Mouse (Mus musculus) kidney, postnatal 4 days (tissue): ENCODE results near the gene Atp6v0a1.
A peak's percentile ranks its signal among the peaks of the same experiment; 100 is the strongest.
"Not testable (repeated sequence)": the region's sequence is repeated elsewhere in the genome, so short reads cannot be mapped to it uniquely, and the experiment has no call there.

ENCODE experiments used
- DNase-seq, 2 experiments: peaks; one replicate each; pipeline ENCODE4 v3.0.0; 2021; ENCODE audit warnings: mixed read lengths in 2 of 2

Atp6v0a1 gene

DNA sequence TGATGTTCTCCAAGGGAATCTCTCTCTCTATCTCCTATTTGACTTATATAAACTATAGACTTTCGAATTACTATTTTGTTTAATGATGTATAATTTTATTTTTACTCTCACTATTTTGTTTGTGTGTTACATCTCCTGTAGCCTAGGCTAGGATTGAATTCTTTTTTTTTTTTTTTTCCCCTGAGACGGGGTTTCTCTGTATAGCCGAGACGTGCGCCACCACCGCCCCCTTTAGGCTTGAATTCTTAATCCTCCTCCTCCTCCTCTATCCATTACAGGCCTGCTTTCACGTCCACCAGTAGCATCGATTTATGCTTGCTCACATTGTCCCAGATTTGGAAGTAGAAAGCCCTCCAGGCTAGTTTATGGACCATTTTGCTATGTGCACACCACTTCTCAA lies 27.2 kb upstream of the Atp6v0a1 start:
- DNase-seq, result no peak

- peak; percentile 91 for DNase-seq
Observed at GRCm38 (mm10) chr11:100983125-100983777, 26.0 kb upstream of the Atp6v0a1 start.

- no peak for DNase-seq
Observed at GRCm38 (mm10) chr11:100983778-100984131, 25.5 kb upstream of the Atp6v0a1 start.

DNA sequence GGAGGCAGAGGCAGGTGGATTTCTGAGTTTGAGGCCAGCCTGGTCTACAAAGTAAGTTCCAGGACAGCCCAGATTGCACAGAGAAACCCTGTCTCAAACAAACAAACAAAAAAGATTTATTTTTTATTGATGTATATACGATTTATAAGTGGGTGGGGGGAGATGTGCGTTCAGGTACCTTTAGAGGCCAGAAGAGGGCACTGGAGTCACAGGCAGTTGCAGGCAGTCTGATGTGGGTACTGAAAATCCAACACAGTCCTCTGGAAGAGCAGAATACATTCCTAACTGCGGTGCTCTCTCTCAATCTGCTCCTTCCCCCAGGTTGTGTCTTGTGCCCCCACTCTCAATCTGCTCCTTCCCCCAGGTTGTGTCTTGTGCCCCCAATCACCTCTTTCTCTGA lies 23.6 kb upstream of the Atp6v0a1 start:
- no peak for DNase-seq

- no peak for DNase-seq
Observed at GRCm38 (mm10) chr11:100988674-100989073, 20.6 kb upstream of the Atp6v0a1 start.

DNA sequence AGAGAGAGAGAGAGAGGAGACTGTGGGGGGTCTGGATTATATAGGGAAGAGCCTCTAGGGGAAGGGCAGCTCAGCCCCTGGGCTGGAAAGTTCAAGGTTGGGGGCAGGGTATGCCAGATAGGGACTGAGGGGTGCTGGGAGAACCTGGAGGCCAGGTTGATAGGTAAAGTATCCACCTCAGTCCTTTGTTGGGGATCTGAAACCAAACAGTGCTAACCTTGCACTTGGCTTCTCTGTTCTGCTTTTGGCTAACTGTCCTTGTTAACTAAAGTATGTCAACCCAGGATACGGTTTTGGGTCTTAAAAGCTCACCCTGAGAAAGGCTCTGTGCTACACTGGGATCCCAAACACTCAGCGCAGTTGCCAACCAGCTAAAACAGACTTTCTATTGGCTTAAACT lies 19.6 kb upstream of the Atp6v0a1 start:
- DNase-seq, result no peak

DNA sequence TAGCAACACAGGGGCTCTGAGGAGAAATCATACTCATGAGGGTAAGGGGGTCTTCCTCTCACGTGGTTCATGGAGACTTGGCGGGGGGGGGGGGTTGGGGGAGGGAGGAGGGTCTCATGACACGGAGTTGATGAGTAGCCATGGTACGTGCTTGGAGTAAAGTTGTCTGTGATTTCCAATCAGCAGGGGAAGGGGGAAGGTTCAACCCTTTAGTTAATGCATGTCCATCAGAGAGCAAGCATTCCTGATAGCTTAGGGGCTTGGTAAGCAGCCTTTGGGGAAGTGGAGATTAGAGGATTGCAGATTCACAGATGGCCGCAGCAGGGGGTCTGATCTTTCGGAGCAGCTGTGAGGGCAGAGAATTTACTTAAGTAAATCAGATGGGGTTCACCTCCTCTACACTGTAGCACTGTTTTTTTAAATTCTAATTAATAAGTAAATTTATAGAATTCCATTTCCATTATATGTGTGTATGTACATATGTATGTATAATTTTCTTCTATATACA lies 18.2 kb upstream of the Atp6v0a1 start:
- no peak for DNase-seq

DNA sequence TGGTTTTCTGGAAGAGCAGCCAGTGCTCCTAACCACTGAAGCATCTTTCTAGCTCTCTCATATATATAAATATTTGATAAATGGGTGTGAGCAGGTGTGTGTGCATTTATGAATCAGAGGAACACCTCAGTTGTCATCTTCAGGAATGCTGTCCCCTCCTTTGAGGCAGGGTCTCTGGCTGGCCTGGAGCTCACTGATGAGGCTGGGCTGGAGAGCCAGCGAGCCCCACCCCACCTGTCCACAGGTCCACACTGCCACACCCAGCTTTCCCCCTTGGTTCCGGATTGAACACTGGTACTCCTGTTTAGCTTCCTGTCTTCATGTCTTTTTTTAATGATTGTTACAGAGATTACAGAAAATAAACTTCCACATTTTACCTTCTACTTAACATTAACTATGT lies 15.8 kb upstream of the Atp6v0a1 start:
- DNase-seq, result no peak

- DNase-seq, result no peak
Observed at GRCm38 (mm10) chr11:100994233-100994632, 15.0 kb upstream of the Atp6v0a1 start.

GRCm38 (mm10) chr11:100994655-100995054 lies 14.6 kb upstream of the Atp6v0a1 start:
- no peak for DNase-seq

GRCm38 (mm10) chr11:100996501-100996900 lies 12.8 kb upstream of the Atp6v0a1 start:
- DNase-seq, result no peak

- DNase-seq, result no peak
Observed at GRCm38 (mm10) chr11:100998836-100999235, 10.4 kb upstream of the Atp6v0a1 start.

DNA sequence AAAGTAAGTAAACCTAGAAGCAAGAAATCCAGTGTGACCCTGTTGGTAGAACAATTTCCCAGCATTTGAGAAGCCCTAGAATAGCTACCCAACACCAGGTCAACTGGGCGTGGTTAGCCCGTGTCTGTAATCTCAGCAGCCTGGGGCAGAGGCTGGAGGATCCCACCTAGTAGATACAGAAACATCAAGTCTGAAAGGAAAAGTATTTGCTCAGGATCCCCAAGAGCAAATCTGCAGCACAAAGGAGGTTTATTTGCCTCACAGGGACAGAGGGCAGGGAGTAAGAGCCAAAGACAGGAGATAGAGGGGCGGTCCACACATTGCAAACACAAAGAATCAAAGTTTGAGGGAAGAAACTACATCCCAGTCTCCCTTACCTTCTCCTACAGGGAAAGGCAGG lies 10.0 kb upstream of the Atp6v0a1 start:
- DNase-seq, result no peak

DNA sequence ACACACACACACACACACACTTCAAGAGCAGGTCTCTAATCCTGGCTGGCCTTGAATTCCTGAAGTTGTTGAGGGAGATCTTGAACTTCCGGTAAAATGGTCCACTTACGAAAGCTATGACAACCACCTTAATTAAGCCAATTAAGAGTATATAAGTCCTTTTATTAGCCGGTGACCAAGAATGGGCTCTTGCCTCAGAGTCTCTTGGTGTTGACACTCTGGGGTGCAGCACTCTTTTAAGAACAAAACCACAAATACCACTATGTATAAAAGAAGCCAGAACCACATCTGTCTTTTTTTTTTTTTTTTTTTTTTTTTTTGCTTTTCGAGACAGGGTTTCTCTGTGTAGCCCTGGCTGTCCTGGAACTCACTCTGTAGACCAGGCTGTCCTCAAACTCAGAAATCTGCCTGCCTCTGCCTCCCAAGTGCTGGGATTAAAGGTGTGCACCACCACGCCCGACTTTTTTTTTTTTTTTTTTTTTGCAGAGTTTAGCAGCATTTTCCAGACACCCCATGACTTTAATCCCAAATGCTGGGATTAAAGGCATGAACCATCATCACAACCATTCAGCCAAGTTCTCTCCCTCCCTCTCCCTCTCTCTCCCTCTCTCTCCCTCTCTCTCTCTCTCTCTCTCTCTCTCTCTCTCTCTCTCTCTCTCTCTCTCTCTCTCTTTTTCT lies 7.2 kb upstream of the Atp6v0a1 start:
- DNase-seq, result not testable (repeated sequence)

GRCm38 (mm10) chr11:101003025-101003685 lies 6.1 kb upstream of the Atp6v0a1 start:
- peak in 1 of 2 experiments; percentile 44 for DNase-seq

GRCm38 (mm10) chr11:101008206-101009045 lies 826 bp upstream of the Atp6v0a1 start:
- no peak for DNase-seq

DNA sequence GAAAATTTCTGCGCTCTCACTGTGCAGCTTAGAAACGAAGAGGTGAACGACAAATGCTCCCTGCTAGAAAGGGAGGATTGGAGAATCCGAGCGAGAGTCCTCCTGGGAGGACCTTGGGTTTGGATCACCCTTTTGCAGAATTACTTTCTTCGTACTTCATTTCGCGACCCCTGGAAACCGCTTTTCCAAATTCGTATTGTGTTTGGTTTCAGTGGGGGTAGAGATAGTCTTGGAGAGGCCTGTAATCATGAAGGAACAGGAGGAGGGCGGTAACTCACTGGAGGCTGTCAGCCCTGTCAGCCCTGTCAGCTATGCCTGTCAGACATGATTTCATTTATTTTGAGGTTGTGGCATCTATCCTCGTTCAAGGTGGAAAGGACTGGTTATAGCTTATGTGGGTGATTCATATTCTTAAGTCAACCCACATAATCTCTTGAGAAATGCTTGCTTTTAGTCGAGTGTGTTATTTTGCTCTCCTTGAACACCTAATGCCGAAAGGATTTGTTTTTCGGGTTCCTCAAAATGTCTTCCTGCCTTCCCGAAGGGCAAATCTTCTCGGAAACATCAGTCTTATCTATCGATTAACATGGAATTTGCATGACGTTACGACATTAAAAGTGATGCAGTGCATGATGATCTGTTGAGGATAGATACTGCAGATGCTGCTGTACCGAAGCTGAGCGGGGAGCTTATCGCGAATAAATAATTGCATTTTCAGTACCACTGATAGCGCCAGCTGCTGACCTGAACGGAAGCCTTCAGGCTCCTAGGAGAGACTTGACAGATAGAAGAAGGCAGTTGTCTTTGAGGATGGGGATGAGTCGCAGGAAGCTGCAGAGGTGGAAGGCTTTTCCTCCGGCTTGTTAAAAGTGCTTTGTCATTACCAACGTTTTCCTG lies 884 bp downstream of the Atp6v0a1 start:
- DNase-seq, result peak; percentile 10 to 27

DNA sequence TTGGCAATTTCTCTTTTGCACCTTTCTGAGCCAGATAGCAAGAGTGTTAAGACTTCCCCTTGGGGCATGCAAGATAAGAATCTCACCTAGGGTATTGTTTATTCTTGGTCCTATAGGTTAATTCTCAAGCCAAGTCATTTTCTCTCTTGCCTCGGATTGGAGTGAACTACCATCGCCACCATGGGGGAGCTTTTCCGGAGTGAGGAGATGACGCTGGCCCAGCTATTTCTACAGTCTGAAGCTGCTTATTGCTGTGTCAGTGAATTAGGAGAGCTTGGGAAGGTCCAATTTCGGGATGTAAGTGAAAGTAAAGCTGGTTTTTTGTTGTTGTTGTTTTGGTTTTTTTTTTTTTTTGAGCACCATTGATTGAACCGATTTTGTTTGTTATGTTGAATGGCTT lies 2.4 kb downstream of the Atp6v0a1 start:
- DNase-seq, result no peak

GRCm38 (mm10) chr11:101023371-101023770 lies 14.1 kb downstream of the Atp6v0a1 start:
- no peak for DNase-seq

- no peak for DNase-seq
Observed at GRCm38 (mm10) chr11:101024001-101024400, 14.7 kb downstream of the Atp6v0a1 start.

- no peak for DNase-seq
Observed at GRCm38 (mm10) chr11:101027121-101027520, 17.9 kb downstream of the Atp6v0a1 start.

- DNase-seq, result no peak
Observed at GRCm38 (mm10) chr11:101029320-101029719, 20.1 kb downstream of the Atp6v0a1 start.
